Mouse (Mus musculus) adrenal gland, postnatal 25 days (tissue): ENCODE results near the gene AC124502.3. TPM values are rescaled to one million over a fixed set of nuclear protein-coding genes. Genes with fewer than 3 reads are reported as not detected.
A peak's percentile ranks its signal among the peaks of the same experiment; 100 is the strongest.

Source experiments
- DNase-seq: peaks from one replicate; pipeline ENCODE4 v3.0.0; 2021; ENCODE audit warnings: mixed read lengths
- total RNA-seq: library from RNA; stranded (reverse); gene quantifications from 2 replicates; pipeline ENCODE4 v1.2.3, GENCODE M21; 2021

AC124502.3 gene
- total RNA-seq, 1 experiment from 2014 or later = 1.7 TPM

DNA sequence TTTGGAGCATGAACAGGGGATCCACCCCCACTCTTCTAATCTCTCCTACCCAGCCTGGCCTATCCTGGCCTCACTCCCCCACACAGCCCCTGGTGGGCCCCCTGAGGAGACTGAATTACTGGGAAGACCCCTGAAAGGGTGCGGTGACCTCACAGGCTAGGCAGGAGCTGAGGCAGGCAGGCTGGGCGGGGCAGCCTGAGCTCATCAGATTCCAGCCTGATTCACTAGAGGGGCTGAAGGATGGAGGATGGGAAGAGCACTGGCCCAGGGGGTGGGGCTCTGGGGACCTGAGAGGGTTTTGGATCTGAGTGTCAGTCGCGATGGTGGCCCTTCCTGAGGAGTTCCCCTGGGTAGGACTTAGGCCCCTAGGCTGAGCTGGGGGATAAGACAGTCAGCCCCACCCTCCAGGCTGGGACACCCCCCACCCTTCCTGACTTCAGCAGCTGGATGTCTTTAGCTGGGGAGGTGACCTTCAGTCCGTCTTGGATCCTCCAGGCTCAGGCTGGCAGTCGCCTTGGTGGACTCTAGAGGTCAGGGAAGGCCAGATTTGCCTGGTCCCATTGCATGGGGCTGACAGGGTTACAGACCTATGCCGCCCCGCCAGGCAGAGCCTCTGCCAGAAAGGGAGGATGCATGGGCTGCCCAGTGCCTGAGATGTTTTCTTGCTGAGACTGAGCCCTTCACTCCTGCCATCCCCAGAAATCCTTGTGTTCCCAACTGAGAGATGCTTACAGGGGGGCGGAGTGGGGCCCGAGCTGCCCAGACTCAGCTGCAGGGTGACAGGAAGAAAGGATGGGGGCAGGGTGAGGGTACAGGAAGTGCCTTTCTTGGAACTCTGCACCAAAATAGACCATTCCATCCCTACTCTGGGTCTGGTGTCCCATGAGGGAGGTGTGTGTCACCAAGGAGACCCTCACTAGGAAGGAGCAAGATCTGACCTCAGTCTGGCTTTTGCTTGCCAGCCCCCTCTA, 20.4 kb downstream of the AC124502.3 start:
- no peak for DNase-seq

GRCm38 (mm10) chr19:5060365-5061330, 22.0 kb downstream of the AC124502.3 start:
- no peak for DNase-seq

GRCm38 (mm10) chr19:5062041-5062440, 23.4 kb downstream of the AC124502.3 start:
- no peak for DNase-seq

DNA sequence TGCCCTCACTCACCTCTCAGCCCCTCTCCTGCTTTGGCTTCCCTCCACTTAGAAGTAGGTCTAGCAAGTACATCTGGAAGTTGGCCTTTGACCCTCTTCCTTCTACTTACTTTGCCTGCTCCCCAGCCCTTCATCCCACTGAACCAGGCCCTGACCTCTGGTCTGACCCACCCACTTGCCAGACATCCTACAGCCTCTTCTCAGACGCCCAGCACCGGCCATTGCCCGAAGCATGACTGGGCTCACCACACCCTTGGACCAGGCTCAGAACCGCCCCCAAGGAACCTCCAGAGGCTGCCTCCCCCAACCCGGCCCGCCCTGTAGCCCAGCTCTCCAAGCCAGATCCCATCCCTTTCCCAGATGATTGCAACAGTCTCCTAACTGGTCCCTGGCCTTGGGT, 23.8 kb downstream of the AC124502.3 start:
- DNase-seq = no peak

DNA sequence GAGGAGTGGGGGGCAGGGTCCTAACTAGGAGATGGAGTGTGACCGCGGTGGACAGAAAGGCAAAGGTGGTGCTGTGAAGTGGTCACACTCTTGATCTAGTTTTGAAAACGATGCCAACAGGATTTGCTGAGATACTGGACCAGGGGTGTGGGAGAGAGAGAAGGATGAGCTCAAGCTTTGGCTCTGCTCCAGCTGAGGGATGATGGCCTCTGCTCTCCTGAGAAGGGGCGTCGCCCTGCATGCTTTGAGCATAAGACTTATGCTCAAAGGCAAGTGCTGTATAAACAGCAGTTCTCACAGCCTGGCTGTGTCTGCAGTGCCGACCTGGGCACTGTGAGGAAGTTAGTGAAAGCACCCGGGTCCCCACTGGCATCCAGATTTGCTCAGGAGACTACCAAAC, 26.4 kb downstream of the AC124502.3 start:
- DNase-seq = no peak

DNA sequence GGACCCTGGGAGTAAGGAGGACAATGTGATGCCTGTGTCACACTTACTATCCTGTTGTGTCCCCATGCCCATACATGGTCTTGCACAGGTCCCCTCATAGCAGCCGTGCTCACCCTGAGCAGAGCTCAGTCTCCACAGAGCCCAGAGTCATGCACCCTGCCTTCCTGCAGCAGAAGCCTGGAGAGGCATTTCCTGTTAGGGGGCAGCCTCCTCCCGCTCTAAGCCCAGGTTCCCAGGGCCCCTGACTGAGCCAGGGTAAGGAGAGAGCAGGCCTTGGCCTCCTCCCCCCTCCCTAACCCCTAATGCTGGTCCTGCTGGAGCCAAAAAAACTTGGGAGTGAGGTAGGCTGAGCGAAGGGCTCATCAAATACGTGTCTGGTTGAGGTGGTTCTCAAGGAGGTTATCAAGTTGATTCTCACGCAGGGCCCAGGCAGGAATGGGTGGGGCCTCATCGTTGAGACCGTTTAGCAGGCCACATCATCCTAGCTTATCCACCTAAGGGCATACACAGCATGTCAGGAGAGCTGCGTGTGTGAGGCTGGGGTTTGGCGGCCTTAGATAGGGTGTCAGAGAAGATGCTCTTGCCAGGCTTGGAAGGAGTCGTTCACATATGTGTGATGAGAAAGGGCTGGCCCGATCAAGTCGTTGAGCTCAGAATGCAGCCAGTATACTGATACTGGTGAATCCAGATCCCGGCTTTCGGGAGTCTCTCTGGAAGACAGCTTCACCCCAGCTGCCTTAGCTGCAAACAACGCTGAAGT, 28.5 kb downstream of the AC124502.3 start:
- DNase-seq = no peak

- peak; percentile 69 for DNase-seq
These were observed 29.3 kb downstream of the AC124502.3 start, which contains the start of gene Cd248 for GRCm38 (mm10) chr19:5067867-5068569. Cd248 (plus strand) TSS chr19:5068078.

- DNase-seq = no peak
These were observed 30.0 kb downstream of the AC124502.3 start for GRCm38 (mm10) chr19:5068570-5069234.

GRCm38 (mm10) chr19:5069486-5069885, 30.8 kb downstream of the AC124502.3 start:
- no peak for DNase-seq

GRCm38 (mm10) chr19:5069978-5070377, 31.3 kb downstream of the AC124502.3 start:
- no peak for DNase-seq

DNA sequence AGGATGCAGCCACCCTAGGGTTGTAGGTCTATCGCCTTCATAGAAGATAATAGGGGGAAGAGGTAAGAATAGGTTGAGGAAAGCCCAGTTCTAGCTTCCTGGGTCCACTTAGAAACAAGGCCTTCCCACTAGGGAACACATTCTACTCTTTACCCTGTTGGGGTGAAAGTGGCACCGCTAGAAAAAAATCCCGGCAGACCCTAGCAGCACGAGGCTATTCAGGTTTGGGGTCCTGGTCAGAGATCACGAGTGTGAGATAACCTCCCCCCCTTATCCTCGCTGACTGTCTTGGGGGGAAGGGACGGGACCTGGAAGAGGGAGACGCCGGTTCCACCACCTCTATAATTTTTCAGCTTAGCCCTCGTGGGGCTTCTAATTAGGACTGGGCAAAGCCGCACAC, 32.4 kb downstream of the AC124502.3 start:
- DNase-seq = no peak

DNA sequence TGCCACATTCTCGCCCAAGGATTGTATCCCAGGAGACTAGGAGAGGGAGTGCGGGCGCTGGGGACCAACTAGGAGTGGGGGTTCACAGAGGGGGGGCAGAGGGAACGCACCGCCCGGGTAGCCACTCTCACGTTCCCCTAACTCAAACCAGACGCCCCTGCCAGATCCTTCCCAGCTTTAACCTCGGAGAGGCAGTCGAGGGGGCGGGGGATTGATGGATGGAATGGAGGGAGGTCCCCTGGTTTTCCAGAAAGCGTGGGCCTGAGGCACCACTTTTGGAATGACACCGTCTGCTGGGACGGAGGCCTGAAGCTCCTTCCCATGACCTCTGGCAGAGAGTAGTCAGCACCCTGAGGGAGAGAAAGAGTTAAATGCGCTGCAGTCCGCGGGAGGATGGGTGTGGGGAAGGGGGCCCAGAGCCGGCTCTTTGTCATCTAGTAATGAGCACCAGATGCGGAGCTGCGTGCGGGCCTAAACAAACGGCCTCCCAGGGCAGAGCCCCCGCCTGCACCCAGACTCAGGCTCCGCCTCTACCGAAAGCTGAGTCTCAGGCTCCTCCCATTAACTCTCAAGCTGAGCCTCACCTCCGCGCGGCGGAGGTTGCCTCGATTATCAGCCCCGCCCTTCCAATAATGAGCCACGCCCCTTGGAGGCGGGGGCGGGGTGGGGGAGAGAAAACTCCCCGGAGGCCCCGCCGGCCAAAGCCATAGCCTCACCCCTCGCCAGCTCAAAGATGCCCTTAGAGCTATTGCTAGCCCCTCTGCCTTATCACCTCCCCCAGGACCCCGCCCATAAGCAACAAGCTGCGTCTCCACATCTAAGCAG, 33.1 kb downstream of the AC124502.3 start:
- DNase-seq = peak; percentile 75

GRCm38 (mm10) chr19:5072389-5073019, 33.8 kb downstream of the AC124502.3 start:
- DNase-seq = no peak

GRCm38 (mm10) chr19:5073028-5073427, 34.3 kb downstream of the AC124502.3 start:
- DNase-seq = peak; percentile 59

DNA sequence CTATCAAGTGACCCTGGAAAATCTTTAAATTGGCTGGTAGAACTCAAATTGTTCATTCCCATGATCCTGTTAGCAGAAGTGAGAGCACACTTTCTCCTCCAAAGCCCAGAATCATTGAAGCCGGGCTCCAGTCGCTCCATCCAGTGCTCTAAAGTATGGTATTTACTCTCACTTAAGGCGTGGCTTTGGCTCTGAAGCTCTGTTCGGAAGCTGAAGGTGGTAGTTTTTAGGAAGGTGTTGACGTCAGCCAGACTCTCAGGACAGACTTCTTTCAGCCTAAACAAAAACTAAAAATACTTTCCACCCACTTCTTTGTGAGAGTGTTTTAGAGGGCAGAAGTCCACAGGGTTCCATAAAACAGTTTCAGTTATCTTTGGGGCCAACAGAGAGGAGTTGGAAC, 34.8 kb downstream of the AC124502.3 start:
- DNase-seq = no peak

DNA sequence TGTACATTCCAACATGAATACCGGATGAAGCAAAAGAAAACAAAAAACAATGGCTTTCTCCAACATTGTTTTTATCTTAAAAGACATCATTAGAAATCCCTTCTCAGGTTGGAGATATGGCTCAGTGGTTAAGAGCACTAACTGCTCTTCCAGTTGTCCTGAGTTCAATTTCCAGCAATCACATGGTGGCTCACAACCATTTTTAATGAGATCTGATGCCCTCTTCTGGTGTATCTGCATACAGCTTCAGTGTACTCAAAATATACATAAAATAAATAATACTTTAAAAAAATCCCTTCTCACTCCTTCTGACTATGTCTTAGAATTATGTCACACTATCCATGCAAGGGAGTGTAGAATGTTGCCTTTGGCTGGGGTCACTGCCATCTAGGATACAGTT, 40.6 kb downstream of the AC124502.3 start:
- no peak for DNase-seq

- no peak for DNase-seq
These were observed 43.3 kb downstream of the AC124502.3 start for GRCm38 (mm10) chr19:5082005-5082404.

DNA sequence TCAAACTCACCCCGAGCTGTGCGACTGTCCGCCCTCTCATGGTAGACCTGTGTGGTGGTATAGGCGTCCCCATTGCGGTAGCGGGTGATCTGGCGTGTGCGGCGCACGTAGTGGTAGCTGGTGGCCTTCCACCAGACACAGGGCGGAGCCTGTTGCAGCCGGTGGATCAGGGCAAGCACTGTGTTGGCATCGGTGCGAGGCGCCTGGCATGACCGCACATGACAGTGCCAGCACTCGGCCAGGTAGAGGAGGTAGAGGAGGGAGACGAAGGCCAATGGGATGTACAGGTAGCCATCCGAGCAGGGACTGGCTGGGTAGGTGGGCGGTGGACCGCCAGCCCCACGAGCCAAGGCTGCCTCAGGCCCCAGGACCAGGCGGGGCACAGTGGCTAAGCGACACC, 43.9 kb downstream of the AC124502.3 start:
- no peak for DNase-seq
